Mouse (Mus musculus): ENCODE results near the gene Slc25a10.

GRCm38 (mm10) chr11:120452246-120452645, 39.4 kb upstream of the Slc25a10 start:
- TF ChIP-seq CTCF (conservative IDR thresholded peaks at IDR 0.05; ENCODE audit: low read length) (no peak), POU5F1 (IDR thresholded peaks at IDR 0.05; ENCODE audit: borderline replicate concordance, low read length) (no peak), NANOG (IDR thresholded peaks at IDR 0.05; ENCODE audit: borderline replicate concordance, low read length) (no peak)

All from E14TG2a.4 (cell line).